Mouse (Mus musculus): ENCODE data around the gene Mydgf.

DNA sequence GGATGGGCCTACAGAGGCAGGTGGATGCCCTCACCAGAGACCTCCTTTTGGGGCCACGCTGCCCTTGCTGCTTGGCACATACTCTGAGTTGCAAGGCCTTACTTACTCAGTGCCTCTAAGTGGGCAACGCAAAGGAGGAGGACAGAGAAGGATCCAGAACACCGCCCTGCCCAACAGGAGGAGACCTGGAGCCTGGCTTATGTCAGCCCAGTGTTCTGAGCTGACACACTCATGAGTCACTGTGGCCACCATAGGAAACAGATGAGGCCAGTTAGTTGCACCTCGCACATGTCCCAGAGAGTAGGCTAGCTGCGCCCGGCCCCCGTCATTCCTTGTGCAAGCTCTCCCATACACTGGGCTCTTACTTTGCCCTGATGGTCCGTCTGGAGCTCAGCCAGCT lies 18.8 kb upstream of the Mydgf start:
- TF ChIP-seq POLR2A (IDR thresholded peaks at IDR 0.05; ENCODE audit: borderline replicate concordance, control insufficient read depth, low read depth, low read length) (no peak), CTCF (IDR thresholded peaks at IDR 0.05; ENCODE audit: control insufficient read depth, insufficient read depth, low read length) (no peak)

All from bone marrow, adult 2 months (tissue).